Mouse (Mus musculus) testis, adult 2 months (tissue): Measurements from ENCODE around the gene Olfr78. TPM values are rescaled to one million over a fixed set of nuclear protein-coding genes. Genes with fewer than 3 reads are reported as not detected.

Source experiments
- H3K27ac ChIP-seq: fragments of 200-500 bp; 2 replicates; pipeline ENCODE4 v1.5.1; 2012; ENCODE audit warnings: low read depth, low read length; ENCODE audit not compliant: control insufficient read depth, insufficient read depth
- H3K27me3 ChIP-seq: fragments of 200-500 bp; 2 replicates; pipeline ENCODE4 v1.6.1; 2012; ENCODE audit warnings: mild to moderate bottlenecking, low read length, moderate library complexity; ENCODE audit not compliant: control insufficient read depth, insufficient read depth
- H3K36me3 ChIP-seq: fragments of 200-500 bp; 2 replicates; pipeline ENCODE4 v1.6.1; 2012; ENCODE audit warnings: mild to moderate bottlenecking, low read length; ENCODE audit not compliant: control insufficient read depth, insufficient read depth
- H3K4me1 ChIP-seq: fragments of 200-500 bp; 2 replicates; pipeline ENCODE4 v1.6.1; 2012; ENCODE audit warnings: low read length; ENCODE audit not compliant: control insufficient read depth, insufficient read depth
- H3K4me3 ChIP-seq: fragments of 200-500 bp; 2 replicates; pipeline ENCODE4 v1.5.1; 2012; ENCODE audit warnings: low read depth, mild to moderate bottlenecking, low read length, moderate library complexity, mixed read lengths; ENCODE audit not compliant: control insufficient read depth
- CTCF ChIP-seq: fragments of 200-500 bp; IDR thresholded peaks from 2 replicates; pipeline ENCODE4 v1.5.1; 2012; ENCODE audit warnings: low read depth, mild to moderate bottlenecking, inconsistent platforms, low read length, moderate library complexity; ENCODE audit not compliant: control insufficient read depth, insufficient read depth, insufficient replicate concordance
- POLR2A ChIP-seq: fragments of 200-500 bp; IDR thresholded peaks from 2 replicates; pipeline ENCODE4 v1.6.1; 2012; ENCODE audit warnings: low read depth, mild to moderate bottlenecking, inconsistent platforms, low read length, moderate library complexity; ENCODE audit not compliant: control insufficient read depth
- polyA plus RNA-seq: library from polyadenylated mRNA; depleted of rRNA; stranded (reverse); fragments of >200 nt; gene quantifications from 2 replicates; pipeline ENCODE4 v1.2.3, GENCODE M21; 2012; rRNA removed

Gene Olfr78
- polyA plus RNA-seq, 1 experiment = 1.3 TPM

- TF ChIP-seq CTCF = no peak
- TF ChIP-seq POLR2A = no peak
- H3K4me1 ChIP-seq = no peaks in the 10 kb centered on the region
- H3K36me3 ChIP-seq = no peaks in the 10 kb centered on the region
- no peak within 1 kb of the TSS for H3K27ac ChIP-seq
- H3K27me3 ChIP-seq = no peaks in the 10 kb centered on the region
- H3K4me3 ChIP-seq = no peak within 1 kb of the TSS
These were observed 57.4 kb downstream of the Olfr78 start, which contains the start of gene Olfr558 for GRCm38 (mm10) chr7:102701915-102702314. Gene Olfr558 (plus strand): TSS chr7:102702215.

DNA sequence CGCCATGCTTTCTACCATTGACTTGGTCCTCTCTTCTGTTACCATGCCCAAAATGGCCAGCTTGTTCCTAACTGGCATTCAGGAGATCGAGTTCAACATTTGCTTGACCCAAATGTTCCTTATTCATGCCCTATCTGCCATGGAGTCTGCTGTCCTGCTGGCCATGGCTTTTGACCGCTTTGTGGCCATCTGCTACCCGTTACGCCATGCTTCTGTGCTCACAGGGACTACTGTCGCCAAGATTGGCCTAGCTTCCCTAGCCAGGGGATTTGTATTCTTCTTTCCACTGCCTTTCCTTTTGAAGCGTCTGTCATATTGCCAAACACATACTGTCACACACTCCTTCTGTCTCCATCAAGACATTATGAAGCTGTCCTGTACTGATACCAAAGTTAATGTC is 60.8 kb downstream of the Olfr78 start:
- H3K36me3 ChIP-seq = no peaks in the 10 kb centered on the region
- H3K27me3 ChIP-seq = no peaks in the 10 kb centered on the region
- H3K4me3 ChIP-seq = no peak overlapping the region
- TF ChIP-seq CTCF (no peak), POLR2A (no peak)
- H3K4me1 ChIP-seq = no peaks in the 10 kb centered on the region
- no peak overlapping the region for H3K27ac ChIP-seq

DNA sequence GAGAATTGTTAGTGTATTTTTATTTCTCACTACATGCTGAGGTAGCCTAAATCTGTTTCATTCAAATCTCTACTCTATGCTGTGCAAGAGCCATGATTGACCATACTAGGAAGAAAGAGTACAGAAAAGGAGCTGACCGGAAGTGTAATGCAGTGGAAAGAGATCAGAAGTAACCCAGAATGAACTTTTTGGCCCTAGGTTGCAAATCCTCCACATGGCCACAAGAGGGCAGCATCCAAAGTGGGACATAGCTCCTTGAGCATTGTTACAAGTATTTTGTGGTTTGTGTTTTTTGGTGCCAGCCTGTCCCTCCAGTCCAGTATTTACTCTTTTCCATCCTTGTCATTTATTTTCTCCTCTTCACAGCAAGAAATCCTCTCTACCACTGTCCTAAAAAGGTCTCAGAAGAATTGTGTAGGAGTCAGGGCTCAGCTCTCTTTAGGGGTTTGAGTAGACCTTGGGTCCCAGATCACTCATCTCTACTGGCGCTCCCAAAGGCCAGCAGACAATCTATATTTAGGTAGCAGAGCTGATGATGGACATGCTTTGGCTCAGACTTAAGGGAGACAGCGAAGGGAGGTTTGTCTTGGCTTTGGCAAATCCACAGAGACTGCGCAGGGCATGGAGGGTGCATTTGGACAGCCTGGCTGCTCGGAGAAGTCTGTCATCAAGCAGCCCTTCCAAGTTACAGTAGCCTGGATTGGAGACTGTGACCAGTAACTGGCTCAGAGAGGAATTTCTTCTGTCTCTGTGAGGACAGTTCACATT is 63.7 kb downstream of the Olfr78 start, which contains the start of gene Olfr557:
TSS of gene Olfr557 (plus strand) at position 553 of the 768 bp plus-strand sequence.
- Histone ChIP-seq H3K4me3 (no peak within 1 kb of the TSS), H3K4me1 (no peaks in the 10 kb centered on the region), H3K36me3 (no peaks in the 10 kb centered on the region), H3K27me3 (no peaks in the 10 kb centered on the region), H3K27ac (no peak within 1 kb of the TSS)
- TF ChIP-seq CTCF (peak; percentile 40; the same call in 1 of the 2 replicates), POLR2A (no peak)

Other genes with a start within 250 kb of the Olfr78 start
- not detected in 2 replicates for gene Olfr547, start 224.7 kb downstream of the Olfr78 start, polyA plus RNA-seq
- not detected in 2 replicates for gene Olfr548-ps1, start 218.6 kb downstream of the Olfr78 start, polyA plus RNA-seq
- not detected in 2 replicates for gene Olfr549, start 209.6 kb downstream of the Olfr78 start, polyA plus RNA-seq
- 0.54 and 0.59 TPM in 2 replicates for gene Trim21, start 194.0 kb downstream of the Olfr78 start, polyA plus RNA-seq
- gene Olfr550, start 188.0 kb downstream of the Olfr78 start, polyA plus RNA-seq = not detected in 2 replicates
- gene Olfr551, start 167.6 kb downstream of the Olfr78 start, polyA plus RNA-seq = not detected in 2 replicates
- not detected in 2 replicates for gene Olfr552, start 161.7 kb downstream of the Olfr78 start, polyA plus RNA-seq
- not detected in 2 replicates for gene Olfr553, start 141.3 kb downstream of the Olfr78 start, polyA plus RNA-seq
- gene Olfr554, start 121.0 kb downstream of the Olfr78 start, polyA plus RNA-seq = 0.14 and 0.26 TPM in 2 replicates
- gene Olfr555, start 100.6 kb downstream of the Olfr78 start, polyA plus RNA-seq = not detected in 2 replicates
- gene Olfr556, start 94.6 kb downstream of the Olfr78 start, polyA plus RNA-seq = not detected in 2 replicates
- gene Trim68, start 72.1 kb downstream of the Olfr78 start, polyA plus RNA-seq = 6.0 and 8.3 TPM in 2 replicates
- gene Olfr557, start 63.6 kb downstream of the Olfr78 start, polyA plus RNA-seq = 0.10 TPM in 1 of 2 replicates, not detected in the other
- gene Olfr558, start 57.3 kb downstream of the Olfr78 start, polyA plus RNA-seq = 0.19 and 0.25 TPM in 2 replicates
- 0.25 and 0.47 TPM in 2 replicates for gene Olfr33, start 40.4 kb downstream of the Olfr78 start, polyA plus RNA-seq
- gene Olfr559, start 32.0 kb downstream of the Olfr78 start, polyA plus RNA-seq = not detected in 2 replicates
- gene Olfr560, start 105 bp downstream of the Olfr78 start, polyA plus RNA-seq = not detected in 2 replicates
- gene Olfr561, start 11.8 kb upstream of the Olfr78 start, polyA plus RNA-seq = not detected in 2 replicates
- not detected in 2 replicates for gene Olfr564, start 44.0 kb upstream of the Olfr78 start, polyA plus RNA-seq
- gene Olfr566, start 99.3 kb upstream of the Olfr78 start, polyA plus RNA-seq = not detected in 2 replicates
- gene Olfr568, start 117.7 kb upstream of the Olfr78 start, polyA plus RNA-seq = 0.26 and 0.59 TPM in 2 replicates
- not detected in 2 replicates for gene Olfr569, start 131.4 kb upstream of the Olfr78 start, polyA plus RNA-seq
- gene Olfr570, start 135.1 kb upstream of the Olfr78 start, polyA plus RNA-seq = 0.23 TPM in 1 of 2 replicates, not detected in the other
- not detected in 2 replicates for gene Olfr571, start 158.1 kb upstream of the Olfr78 start, polyA plus RNA-seq
- not detected in 2 replicates for gene Olfr572, start 164.9 kb upstream of the Olfr78 start, polyA plus RNA-seq
- not detected in 2 replicates for gene Olfr573-ps1, start 183.1 kb upstream of the Olfr78 start, polyA plus RNA-seq
- gene Olfr574, start 189.0 kb upstream of the Olfr78 start, polyA plus RNA-seq = not detected in 2 replicates
- not detected in 2 replicates for gene Olfr575, start 199.3 kb upstream of the Olfr78 start, polyA plus RNA-seq
- not detected in 2 replicates for gene Olfr576, start 203.2 kb upstream of the Olfr78 start, polyA plus RNA-seq
- not detected in 2 replicates for gene Olfr577, start 216.5 kb upstream of the Olfr78 start, polyA plus RNA-seq
- not detected in 2 replicates for gene Olfr578, start 229.9 kb upstream of the Olfr78 start, polyA plus RNA-seq